Mouse (Mus musculus) CD4-positive helper T cell, adult 2 months (primary cell): Measurements from ENCODE around the gene Entpd3.
A peak's percentile ranks its signal among the peaks of the same experiment; 100 is the strongest.
"Not testable (repeated sequence)": the region's sequence is repeated elsewhere in the genome, so short reads cannot be mapped to it uniquely, and the experiment has no call there.

ENCODE experiments used
- DNase-seq: peaks from one replicate; pipeline ENCODE4 v3.0.0-alpha.2; 2012; ENCODE audit warnings: low read depth, missing footprints, low spot score

Entpd3 gene

DNA sequence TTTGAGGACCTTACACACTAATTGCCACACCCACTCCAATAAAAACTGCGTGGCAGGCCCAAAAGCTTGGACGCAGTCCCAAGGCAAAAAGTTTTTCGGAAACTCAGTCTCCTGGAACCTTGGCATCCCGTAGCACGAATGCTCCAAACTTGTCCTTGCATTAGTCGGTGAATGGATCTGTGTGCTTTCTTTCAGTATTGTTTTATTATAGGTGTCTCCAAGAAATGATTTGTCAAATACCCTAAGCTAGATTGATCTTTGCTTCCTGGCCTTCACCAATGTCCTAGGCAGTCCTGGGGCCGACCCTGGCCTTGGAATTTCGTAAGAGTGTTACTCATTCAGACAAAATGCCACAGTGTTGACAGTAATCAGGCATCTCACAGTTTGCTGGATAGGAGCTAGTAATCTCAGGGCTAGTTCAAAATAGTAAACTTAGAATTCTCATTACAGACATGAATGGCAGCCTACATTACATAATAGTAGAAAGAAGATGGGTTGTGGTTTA, 6.1 kb upstream of the Entpd3 start:
- not testable (repeated sequence) for DNase-seq

- DNase-seq = no peak
These were observed 1.8 kb downstream of the Entpd3 start for GRCm38 (mm10) chr9:120541411-120541810.

GRCm38 (mm10) chr9:120542241-120542640, 2.6 kb downstream of the Entpd3 start:
- DNase-seq = no peak

DNA sequence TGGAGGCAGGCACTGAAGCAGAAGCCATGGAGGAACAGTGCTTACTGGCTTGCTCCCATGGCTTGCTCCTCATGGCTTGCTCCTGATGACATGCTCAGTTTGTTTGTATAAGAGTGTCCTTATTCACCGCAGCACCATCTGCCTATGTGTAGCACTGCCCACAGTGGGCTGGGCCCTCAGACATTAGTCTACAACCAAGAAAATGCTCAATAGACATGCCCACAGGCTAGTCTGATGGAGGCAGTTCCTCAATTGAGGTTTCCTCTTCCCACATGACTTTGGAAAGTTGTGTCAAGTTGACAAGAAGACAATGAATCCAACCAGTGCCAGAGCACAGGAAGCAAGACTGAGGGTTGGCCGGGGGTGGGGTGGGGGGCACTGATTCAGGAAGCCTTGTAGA, 6.4 kb downstream of the Entpd3 start:
- no peak for DNase-seq

GRCm38 (mm10) chr9:120546482-120546881, 6.9 kb downstream of the Entpd3 start:
- DNase-seq = peak; percentile 27

GRCm38 (mm10) chr9:120547026-120547668, 7.5 kb downstream of the Entpd3 start:
- DNase-seq = no peak

GRCm38 (mm10) chr9:120550778-120551177, 11.2 kb downstream of the Entpd3 start:
- no peak for DNase-seq

DNA sequence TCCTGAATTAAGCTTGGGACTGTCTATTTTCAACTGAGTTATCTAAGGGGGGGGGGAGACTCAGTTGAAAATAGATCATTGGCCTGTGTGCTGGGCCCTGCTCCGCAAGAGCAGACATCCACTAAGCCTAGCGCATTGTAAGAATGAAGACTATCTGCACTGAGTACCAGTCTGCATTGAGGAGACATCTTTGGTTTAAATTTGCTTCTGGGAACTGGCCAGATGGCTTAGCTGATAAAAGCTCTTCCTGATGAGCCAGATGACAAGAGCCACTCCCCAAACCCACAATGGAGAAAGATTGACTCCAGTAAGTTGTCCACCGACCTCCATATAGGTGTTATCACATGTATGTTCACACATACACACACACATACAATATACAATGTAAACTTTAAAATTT, 24.0 kb downstream of the Entpd3 start:
- DNase-seq = no peak

GRCm38 (mm10) chr9:120564247-120564646, 24.6 kb downstream of the Entpd3 start:
- DNase-seq = no peak

DNA sequence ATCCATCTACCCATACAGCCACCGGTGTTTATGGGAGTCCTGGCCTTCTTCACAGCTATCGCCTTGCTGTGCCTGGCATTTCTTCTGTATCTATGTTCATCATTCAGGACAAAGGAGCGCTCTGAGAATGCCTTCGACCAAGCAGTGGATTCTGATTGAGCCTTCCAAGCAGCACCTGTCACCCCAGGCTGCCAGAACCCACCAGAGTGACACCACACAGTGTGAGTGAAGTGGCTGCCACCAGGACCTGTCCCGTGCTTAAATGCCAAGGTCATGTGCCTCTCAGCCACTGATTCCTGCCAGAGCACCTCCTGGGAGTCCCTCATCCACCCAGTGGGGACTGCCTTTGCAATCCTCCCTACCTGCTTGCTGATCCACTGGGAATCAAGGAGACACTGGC, 26.8 kb downstream of the Entpd3 start:
- no peak for DNase-seq

- peak; percentile 50 for DNase-seq
These were observed 29.3 kb downstream of the Entpd3 start for GRCm38 (mm10) chr9:120568917-120569316.

- DNase-seq = peak; percentile 46
These were observed 30.2 kb downstream of the Entpd3 start for GRCm38 (mm10) chr9:120569721-120570333.

DNA sequence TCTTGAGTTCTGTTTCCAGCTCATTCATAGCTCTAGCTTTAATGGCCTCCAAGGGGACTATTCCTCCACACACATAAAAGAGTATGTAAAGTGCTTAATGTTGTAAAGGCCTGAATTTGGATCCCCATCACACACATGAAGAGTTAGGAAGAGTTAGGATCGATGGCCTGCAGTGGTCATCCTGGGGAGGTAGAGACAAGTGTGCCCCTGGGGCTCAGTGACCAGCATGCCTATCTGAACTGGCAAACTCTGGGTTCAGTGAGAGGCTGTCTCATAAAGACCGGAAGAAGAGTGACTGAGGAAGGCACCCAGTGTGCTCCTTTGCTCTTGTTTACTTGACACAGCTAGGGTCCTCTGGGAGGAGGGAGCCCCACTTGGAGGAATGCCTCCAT, 30.7 kb downstream of the Entpd3 start:
- DNase-seq = no peak

DNA sequence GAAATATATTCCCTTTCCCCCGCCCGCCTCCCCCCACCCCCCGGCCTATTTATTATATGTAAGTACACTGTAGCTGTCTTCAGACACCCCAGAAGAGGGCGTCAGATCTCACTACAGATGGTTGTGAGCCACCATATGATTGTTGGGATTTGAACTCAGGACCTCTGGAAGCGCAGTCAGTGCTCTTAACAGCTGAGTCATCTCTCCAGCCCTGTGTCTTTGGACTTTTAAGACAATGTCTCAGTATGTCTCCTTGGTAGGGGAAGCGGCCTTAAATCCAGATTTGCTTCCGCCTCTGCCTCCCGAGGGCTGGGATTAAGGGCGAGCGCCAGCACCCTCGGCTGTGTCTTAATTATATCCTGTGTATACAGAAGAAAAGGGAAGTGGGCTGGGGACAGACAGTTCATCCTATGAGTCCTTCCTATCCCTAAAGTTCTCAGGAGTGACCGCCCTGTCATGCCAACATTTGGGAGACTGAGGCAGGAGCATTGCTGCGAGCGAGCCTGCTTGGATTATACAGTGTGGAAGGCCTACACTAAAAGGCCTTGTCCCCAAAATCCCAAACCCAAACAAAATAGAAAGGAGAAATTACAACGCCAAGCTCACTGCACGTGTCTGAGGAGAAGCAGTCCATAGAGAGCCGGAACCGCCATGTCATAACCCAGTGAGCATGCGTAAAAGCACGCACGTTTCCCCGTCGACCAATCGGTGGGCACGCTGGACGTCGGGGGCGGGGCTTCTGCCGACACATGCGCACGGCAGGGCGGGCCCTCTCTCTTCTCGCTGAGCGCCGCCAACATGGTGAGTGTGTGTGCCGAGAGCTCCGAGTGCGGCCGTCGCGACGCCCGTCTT, 31.3 kb downstream of the Entpd3 start, which contains the start of gene Rpl14:
Gene Rpl14, plus strand, starts transcription at position 704 of the 852 bp plus-strand sequence.
- peak; percentile 97 for DNase-seq

GRCm38 (mm10) chr9:120571593-120572385, 32.2 kb downstream of the Entpd3 start:
- DNase-seq = no peak

- peak; percentile 64 for DNase-seq
These were observed 36.4 kb downstream of the Entpd3 start for GRCm38 (mm10) chr9:120575748-120576661.

GRCm38 (mm10) chr9:120576662-120577013, 37.0 kb downstream of the Entpd3 start:
- DNase-seq = no peak

GRCm38 (mm10) chr9:120577133-120577651, 37.6 kb downstream of the Entpd3 start:
- DNase-seq = peak; percentile 97

DNA sequence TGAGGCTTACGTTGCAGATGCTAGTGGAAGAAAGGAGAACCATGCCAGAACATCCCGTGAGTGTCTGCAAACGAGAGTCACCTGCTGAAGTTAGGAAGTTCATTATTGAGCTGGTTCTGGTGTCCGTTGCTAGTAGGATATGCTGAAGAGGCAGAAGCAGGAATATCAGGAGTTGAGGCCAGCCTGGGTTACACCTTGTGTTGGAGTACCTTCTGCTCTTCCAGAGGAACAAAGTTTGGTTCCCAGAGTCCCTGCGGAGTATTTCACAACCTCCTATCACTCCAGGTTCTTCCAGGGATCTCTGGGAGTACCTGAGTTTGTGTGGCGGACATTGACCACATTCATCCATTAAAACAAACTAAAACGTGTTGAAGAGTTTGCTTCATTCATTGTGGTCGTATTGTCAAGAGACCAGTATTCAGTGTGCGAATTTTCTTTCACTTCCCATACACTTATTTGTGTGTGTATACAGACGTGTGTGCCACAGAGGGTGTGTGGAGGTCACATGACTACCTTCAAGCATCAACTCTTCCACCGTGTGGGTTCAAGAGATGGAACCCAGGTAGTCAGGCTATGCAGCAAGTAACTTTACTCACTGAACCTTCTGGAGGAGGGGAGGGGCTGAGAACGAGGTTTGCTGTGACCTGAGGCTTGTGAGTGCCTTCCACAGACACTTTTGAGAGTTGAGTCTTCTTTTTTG, 38.2 kb downstream of the Entpd3 start:
- DNase-seq = peak; percentile 33

DNA sequence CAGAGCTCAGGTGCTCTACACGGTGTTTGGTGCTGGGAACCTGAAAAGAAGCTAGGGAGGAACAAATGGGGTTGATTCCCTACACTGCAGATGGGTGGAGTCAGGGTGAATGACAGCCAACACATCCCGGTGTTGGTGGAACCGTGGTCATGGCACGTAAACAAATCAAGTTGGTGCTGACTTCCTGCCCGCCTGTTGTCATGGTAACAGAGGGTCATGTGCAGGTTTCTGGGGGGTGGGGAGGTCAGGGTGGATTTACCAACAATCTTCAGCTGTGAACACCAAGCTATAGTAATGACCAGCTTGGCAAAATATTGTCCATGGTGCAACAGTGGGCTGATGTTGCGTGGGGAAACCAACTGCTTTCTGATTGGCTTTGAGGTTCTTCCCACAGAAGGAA, 39.1 kb downstream of the Entpd3 start:
- peak; percentile 79 for DNase-seq
